Mouse (Mus musculus): ENCODE data around the gene Ep300. TPM values are rescaled to one million over a fixed set of nuclear protein-coding genes. Genes with fewer than 3 reads are reported as not detected.
"Not testable (repeated sequence)": the region's sequence is repeated elsewhere in the genome, so short reads cannot be mapped to it uniquely, and the experiment has no call there.

The Ep300 gene
- polyA plus RNA-seq, 1 experiment from 2014 or later, result 41.7 TPM

DNA sequence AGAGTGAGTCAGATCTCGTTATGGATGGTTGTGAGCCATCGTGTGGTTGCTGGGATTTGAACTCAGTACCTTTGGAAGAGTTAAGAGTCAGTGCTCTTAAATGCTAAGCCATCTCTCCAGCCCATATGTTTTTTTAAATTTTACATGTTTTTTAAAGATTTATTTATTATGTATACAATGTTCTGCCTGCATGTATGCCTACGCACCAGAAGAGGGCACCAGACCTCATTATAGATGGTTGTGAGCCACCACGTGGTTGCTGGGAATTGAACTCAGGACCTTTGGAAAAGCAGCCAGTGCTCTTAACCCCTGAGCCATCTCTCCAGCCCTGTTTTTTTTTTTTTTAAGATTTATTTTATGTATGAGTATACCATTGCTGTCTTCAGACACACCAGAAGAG is 116.2 kb downstream of the Ep300 start:
- 81% methylated on average over 4 of the region's 4 CpGs for WGBS
- H3K9ac ChIP-seq (ENCODE audit: low read depth, low read length); H3K4me1 ChIP-seq (replicated peaks; ENCODE audit: control insufficient read depth, insufficient read depth, low read length); DNase-seq (ENCODE audit: low spot score); H3K4me2 ChIP-seq (replicated peaks; ENCODE audit: low read depth, low read length); ATAC-seq (ENCODE audit: low FRiP score); H3K9me3 ChIP-seq (ENCODE audit: control insufficient read depth, low read length); H3K27me3 ChIP-seq (ENCODE audit: control insufficient read depth, insufficient read depth, low read length); H3K4me3 ChIP-seq (ENCODE audit: low read depth, low read length); H3K27ac ChIP-seq (ENCODE audit: low read depth, low read length): not testable (repeated sequence)
- H3K36me3 ChIP-seq (ENCODE audit: control insufficient read depth, insufficient read depth, low read length), result peaks cover 13% of the 10 kb centered on the region; the same call in 1 of the 2 replicates

Other genes starting within 250 kb of the Ep300 start
- 111 and 118 TPM in 2 replicates for gene Slc25a17, start 224.5 kb upstream of the Ep300 start, polyA plus RNA-seq (2014; fragmentation: Nextera tagmentation; extraction: Ambion mirVana)
- gene St13, start 185.3 kb upstream of the Ep300 start, polyA plus RNA-seq (2014; fragmentation: Nextera tagmentation; extraction: Ambion mirVana), result 178 TPM in 2 replicates
- 6.8 and 7.0 TPM in 2 replicates for gene Xpnpep3, start 185.2 kb upstream of the Ep300 start, polyA plus RNA-seq (2014; fragmentation: Nextera tagmentation; extraction: Ambion mirVana)
- gene Dnajb7, start 177.1 kb upstream of the Ep300 start, polyA plus RNA-seq (2014; fragmentation: Nextera tagmentation; extraction: Ambion mirVana), result 0.92 and 1.2 TPM in 2 replicates
- gene Rbx1, start 119.1 kb upstream of the Ep300 start, polyA plus RNA-seq (2014; fragmentation: Nextera tagmentation; extraction: Ambion mirVana), result 531 and 563 TPM in 2 replicates
- gene L3mbtl2, start 78.5 kb downstream of the Ep300 start, polyA plus RNA-seq (2014; fragmentation: Nextera tagmentation; extraction: Ambion mirVana), result 26.4 and 26.7 TPM in 2 replicates
- gene Chadl, start 111.9 kb downstream of the Ep300 start, polyA plus RNA-seq (2014; fragmentation: Nextera tagmentation; extraction: Ambion mirVana), result 3.5 and 3.6 TPM in 2 replicates
- gene Zc3h7b, start 159.7 kb downstream of the Ep300 start, polyA plus RNA-seq (2014; fragmentation: Nextera tagmentation; extraction: Ambion mirVana), result 36.8 and 52.6 TPM in 2 replicates
- 130 and 145 TPM in 2 replicates for gene Rangap1, start 160.2 kb downstream of the Ep300 start, polyA plus RNA-seq (2014; fragmentation: Nextera tagmentation; extraction: Ambion mirVana)
- 12.0 and 12.4 TPM in 2 replicates for gene Tef, start 217.1 kb downstream of the Ep300 start, polyA plus RNA-seq (2014; fragmentation: Nextera tagmentation; extraction: Ambion mirVana)